Mouse (Mus musculus) ES-E14 (cell line): ENCODE data around the gene Ube4b.

Experiments
- CHD2 ChIP-seq: IDR thresholded peaks from 2 replicates; pipeline ENCODE4 v1.6.1; 2014; ENCODE audit warnings: mild to moderate bottlenecking, low read depth, low read length, inconsistent platforms
- HCFC1 ChIP-seq: IDR thresholded peaks from 2 replicates; pipeline ENCODE4 v1.6.1; 2012; ENCODE audit warnings: low read length, inconsistent platforms, borderline replicate concordance; ENCODE audit not compliant: insufficient read depth
- MAFK ChIP-seq: IDR thresholded peaks from 2 replicates; pipeline ENCODE4 v1.6.1; 2014; ENCODE audit warnings: mild to moderate bottlenecking, low read depth, low read length, inconsistent platforms; ENCODE audit not compliant: insufficient read depth
- ZC3H11A ChIP-seq: IDR thresholded peaks from 2 replicates; pipeline ENCODE4 v1.6.1; 2012; ENCODE audit warnings: low read depth, mild to moderate bottlenecking, inconsistent platforms, low read length, borderline replicate concordance
- ZNF384 ChIP-seq: IDR thresholded peaks from 2 replicates; pipeline ENCODE4 v1.6.1; 2012; ENCODE audit warnings: low read depth, low read length, inconsistent platforms

GRCm38 (mm10) chr4:149357982-149358381, 68.6 kb downstream of the Ube4b start:
- TF ChIP-seq MAFK = no peak
- TF ChIP-seq ZNF384 = no peak
- no peak for TF ChIP-seq ZC3H11A
- TF ChIP-seq HCFC1 = no peak
- no peak for TF ChIP-seq CHD2
